Mouse (Mus musculus) natural killer cell, adult 2 months (primary cell): ENCODE measurements around the gene Gabarapl2.

ENCODE experiments used
- DNase-seq, 2 experiments: peaks; one replicate each; pipeline ENCODE4 v3.0.0; 2022; ENCODE audit warnings: low spot score in 2 of 2

The Gabarapl2 gene

DNA sequence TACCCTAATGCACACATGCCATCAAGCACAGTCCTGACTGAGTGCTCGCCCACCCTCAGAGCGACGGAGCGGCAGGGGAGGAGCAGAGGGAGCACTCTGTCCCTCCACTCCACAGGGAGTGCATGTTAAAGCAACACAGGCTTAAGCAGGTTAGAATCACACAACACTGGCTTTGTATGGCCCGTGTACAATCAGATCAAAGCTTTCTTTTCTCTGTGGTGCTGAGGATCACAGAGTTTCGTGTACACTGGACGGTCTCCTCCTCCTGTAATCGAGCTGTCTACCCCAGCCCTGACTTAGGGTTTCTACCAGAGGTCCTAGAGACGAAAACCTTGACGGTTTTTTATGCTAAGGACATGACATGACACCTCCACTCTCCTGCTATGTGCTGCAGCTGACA lies 28.0 kb downstream of the Gabarapl2 start:
- DNase-seq = no peak

DNA sequence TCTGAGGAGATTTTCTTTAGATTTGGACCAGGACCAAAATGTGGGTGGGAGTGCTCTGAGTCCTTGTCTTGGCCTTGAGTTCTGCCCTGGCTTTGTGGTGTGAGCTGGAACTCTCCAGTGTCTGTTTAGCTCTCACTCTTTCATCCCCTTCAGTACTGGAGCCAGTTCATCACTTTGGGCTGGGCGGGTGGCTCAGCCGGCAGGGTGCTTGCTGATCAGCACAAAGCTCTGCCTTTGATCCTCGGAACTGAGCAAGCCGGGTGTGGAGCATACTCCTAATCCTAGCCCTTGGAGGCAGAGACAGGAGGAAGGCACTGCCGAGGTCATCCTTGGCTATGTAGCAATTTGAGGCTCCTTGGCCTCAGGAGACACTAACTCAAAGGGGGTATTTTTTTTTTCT lies 28.5 kb downstream of the Gabarapl2 start:
- no peak for DNase-seq

DNA sequence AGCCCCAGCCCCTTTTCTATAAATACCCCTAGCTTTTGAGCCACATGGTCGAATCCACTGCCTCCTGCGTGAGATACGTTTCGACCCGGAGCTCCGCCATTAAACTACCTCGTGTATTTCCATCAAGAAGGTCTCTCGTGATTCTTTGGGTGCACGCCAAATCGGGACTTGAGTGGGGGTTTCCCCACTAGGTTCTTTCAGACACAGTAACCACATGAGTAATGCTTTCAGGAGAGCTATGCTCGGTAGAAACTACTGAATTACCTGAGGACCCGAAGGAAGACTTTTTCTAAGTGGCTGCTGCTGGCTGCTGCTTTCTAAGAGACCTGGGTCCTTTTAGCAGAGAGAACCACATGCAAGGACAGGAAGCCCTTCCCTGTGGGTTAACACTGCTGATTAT lies 33.6 kb downstream of the Gabarapl2 start:
- DNase-seq = no peak

DNA sequence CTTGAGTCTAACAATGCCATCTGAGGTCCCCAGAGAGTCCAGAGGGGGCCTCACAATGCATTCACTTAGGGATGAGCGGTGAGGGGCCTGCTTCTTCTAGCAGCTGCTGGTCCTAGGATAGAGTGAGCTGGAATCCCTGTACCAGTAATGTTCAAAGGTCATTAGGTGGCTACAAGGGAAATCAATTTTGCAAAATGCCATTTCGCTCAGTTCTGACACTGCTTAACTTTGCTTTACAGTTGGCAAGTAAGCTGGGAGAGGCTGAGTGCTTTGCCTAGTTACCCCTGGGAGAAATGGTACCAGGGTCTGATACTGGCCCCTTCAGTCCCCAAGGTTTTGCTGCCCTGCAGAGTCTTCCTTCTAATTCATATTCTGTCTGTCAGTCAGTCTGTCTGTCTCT lies 35.2 kb downstream of the Gabarapl2 start:
- no peak for DNase-seq

DNA sequence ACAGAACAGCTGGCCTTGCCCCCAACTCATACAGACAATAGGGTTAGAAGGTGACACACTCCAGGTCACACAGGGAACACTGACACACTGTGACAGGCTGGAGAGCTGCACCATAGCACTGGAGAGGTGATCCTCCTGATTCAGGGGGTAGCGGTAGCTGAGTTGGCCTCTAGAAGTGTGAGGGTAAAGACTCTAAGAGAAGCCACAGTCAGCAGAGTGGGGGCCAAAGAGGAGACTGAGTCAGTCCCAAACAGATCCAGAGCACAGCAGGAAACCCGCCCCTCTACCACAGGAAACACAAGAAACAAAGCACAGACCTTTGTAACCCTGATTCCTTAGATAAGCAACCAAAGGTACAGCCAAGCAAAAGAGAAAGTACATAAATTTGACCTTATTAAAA lies 35.8 kb downstream of the Gabarapl2 start:
- DNase-seq = no peak

DNA sequence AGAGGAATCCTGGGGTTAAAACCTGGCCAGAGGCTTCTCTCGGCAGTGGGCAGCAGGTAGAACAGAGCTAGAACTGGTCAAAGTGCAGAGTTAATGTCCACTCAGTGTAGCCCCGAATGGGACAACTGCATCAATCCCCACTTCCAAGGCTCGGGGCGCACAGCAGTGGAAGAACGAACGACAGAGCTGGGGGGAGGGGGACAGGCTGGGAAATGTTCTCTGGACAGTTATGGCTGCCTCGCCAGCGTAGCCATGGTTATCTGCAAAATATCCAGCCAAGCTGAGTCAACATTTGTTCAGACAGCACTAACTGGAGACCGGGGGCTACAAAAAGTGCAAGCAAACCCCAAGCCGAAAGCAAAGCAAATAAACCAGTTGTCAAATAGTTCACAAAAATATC lies 37.6 kb downstream of the Gabarapl2 start:
- DNase-seq = no peak

DNA sequence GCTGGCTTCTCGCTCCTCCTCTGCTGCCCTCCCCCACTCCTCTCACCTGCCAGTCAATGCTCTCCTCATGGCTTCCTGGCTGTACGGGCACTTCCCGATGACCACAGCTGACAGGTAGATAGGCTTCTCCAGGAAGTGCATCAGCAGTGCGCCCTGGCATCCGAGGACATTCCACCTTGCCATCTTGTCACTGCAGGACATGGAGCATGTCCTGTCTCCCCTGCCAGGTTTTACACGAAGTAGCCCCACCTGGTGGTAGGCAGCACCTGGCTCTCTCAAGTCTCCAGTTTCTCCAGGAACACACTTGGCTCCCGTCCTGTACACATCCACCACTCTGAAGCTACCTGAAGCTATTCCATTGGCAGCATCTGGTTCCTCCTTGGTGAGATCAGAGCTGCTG lies 41.6 kb downstream of the Gabarapl2 start:
- DNase-seq = no peak

DNA sequence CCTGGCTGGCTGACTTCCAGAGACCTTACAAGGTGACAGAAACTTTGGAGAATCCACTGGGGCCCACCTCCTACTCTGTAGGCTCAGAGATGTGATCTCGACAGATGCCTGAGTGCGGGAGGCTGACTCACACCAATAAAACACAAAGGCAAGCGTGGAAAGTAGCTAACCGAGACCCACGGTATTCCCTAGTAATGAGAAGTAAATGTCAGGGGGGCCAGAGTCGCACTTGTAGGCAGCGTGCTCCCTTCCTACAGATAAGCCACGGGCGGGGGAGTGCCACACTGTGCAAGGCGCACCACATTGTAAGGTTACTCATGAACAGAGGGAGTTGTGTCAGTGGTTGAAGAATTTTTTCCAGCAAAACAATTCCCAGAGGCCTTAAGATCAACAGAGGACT lies 44.0 kb downstream of the Gabarapl2 start:
- DNase-seq = no peak

DNA sequence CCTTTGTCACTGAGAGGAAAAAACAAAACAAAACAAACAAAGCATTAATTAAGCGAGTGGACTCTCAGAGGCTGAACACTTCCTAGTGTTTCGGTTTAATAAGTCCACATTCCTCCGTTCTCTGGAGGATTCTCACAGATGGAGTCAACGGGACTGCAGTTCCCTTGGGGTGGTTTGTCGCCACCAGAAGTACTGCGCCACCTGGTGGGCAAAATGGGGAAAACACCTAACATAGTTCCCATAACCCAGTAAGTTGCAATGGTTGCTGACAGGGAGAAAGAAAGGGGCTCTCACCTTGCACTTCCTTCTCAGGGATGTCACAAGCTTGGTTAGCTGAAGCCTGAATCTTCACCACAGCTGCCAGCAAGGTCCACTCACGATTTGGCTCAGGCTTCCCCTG lies 49.4 kb downstream of the Gabarapl2 start:
- DNase-seq = peak; percentile 58 to 73

DNA sequence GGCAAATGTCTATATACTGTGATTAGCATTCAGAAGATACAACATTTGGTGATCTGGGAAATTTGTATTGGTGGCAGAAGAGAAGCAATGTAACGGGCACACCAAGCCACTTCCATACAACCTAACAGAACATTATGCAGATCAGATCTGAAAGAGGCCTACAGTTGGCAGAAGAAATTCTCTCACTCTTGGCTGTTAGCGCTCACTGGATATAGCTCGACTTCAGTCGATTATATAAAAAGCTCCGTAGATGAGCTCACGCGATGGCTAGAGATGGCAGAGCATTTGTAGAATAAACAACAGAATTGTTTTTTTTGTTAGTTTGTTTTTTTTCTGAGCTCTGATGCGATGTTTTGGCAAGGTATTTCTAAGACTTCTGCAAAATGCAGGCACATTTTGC lies 50.8 kb downstream of the Gabarapl2 start:
- no peak for DNase-seq

DNA sequence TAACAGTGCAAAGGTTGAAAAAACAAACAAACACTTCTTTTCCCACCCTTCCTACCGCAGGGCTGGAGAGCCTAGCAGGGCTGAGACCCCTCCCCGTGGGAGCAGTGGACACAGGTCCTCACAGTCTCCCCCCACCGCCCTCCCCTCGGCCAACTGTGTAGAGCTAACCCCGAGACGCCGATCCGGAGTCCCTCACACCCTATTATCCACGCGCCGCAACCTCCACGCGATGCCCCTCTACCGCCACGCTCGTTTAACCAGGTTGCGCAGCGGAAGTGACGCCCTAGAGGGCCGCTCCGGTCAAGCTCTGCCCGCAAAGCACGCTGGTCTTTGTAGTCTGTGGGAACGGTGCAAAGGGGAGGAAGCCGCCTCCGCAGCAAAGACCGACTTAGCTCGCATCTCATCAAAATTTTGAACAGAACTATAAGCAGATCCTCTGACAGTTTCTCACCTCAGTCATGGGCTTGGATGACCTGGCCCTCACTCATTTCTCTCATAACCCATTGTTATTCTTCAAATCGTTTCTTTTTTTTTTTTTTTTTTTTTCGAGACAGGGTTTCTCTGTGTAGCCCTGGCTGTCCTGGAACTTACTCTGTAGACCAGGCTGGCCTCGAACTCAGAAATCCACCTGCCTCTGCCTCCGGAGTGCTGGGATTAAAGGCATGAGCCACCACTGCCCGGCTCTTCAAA lies 51.7 kb downstream of the Gabarapl2 start, which contains the start of gene Adat1:
Adat1 (minus strand) TSS at position 290 of the 690 bp plus-strand sequence.
- peak; percentile 69 to 78 for DNase-seq

DNA sequence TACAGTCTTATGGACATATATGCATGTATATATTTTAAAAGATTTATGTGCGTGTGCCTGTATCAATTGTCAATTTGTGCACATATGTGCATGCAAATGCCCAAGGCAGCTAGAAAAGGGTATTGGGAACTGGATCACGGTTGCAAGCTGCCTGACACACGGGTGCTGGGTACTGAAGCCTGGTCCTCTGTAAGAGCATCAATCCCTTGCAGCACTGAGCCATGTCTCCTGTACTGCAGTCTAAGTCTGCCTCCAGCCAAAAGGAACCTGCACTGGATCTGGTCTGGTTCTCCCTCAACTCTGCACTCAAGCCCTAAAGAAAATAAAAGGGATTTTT lies 52.2 kb downstream of the Gabarapl2 start:
- DNase-seq = no peak
